Mouse (Mus musculus): Measurements from ENCODE around the gene Il11. TPM values are rescaled to one million over a fixed set of nuclear protein-coding genes. Genes with fewer than 3 reads are reported as not detected.
A peak's percentile ranks its signal among the peaks of the same experiment; 100 is the strongest.
"Not testable (repeated sequence)": the region's sequence is repeated elsewhere in the genome, so short reads cannot be mapped to it uniquely, and the experiment has no call there.

Il11 gene
- polyA plus RNA-seq, 1 experiment from 2014 or later = 0.36 TPM

GRCm38 (mm10) chr7:4806716-4807115 is 24.1 kb upstream of the Il11 start:
- no peak for ATAC-seq (ENCODE audit: low FRiP score, low read depth)

GRCm38 (mm10) chr7:4802247-4802646 is 19.6 kb upstream of the Il11 start:
- no peak overlapping the region for H3K4me3 ChIP-seq
- H3K9ac ChIP-seq (replicated peaks) = no peak overlapping the region
- no peaks in the 10 kb centered on the region for H3K4me1 ChIP-seq
- H3K4me2 ChIP-seq (replicated peaks) = no peak overlapping the region
- H3K27me3 ChIP-seq = no peaks in the 10 kb centered on the region
- peaks cover 20% of the 10 kb centered on the region for H3K36me3 ChIP-seq
- no peak overlapping the region for H3K27ac ChIP-seq (replicated peaks)
- H3K9me3 ChIP-seq = no peaks in the 10 kb centered on the region
- no peak for ATAC-seq (ENCODE audit: low FRiP score, low read depth)

More at GRCm38 (mm10) chr7:4806716-4807115, 24.1 kb upstream of the Il11 start:
- no peak overlapping the region for H3K4me3 ChIP-seq
- peaks cover 43% of the 10 kb centered on the region for H3K36me3 ChIP-seq
- no peak overlapping the region for H3K4me2 ChIP-seq (replicated peaks)
- H3K9ac ChIP-seq (replicated peaks) = no peak overlapping the region
- H3K9me3 ChIP-seq = no peaks in the 10 kb centered on the region
- H3K27me3 ChIP-seq = no peaks in the 10 kb centered on the region
- no peak overlapping the region for H3K27ac ChIP-seq (replicated peaks)
- H3K4me1 ChIP-seq = peaks cover 19% of the 10 kb centered on the region
- WGBS = 91% methylated on average over 7 of the region's 7 CpGs

GRCm38 (mm10) chr7:4795767-4796433 is 13.2 kb upstream of the Il11 start:
- WGBS = 83% methylated on average over 7 of the region's 7 CpGs
- no peak overlapping the region for H3K9ac ChIP-seq (replicated peaks)
- peaks cover 41% of the 10 kb centered on the region for H3K36me3 ChIP-seq
- peaks cover 1% of the 10 kb centered on the region; the same call in 1 of the 2 replicates for H3K27me3 ChIP-seq
- no peak for ATAC-seq (ENCODE audit: low FRiP score, low read depth)
- H3K4me2 ChIP-seq (replicated peaks) = no peak overlapping the region
- H3K27ac ChIP-seq (replicated peaks) = no peak overlapping the region
- peaks cover 13% of the 10 kb centered on the region for H3K4me1 ChIP-seq
- H3K9me3 ChIP-seq = no peaks in the 10 kb centered on the region
- H3K4me3 ChIP-seq = no peak overlapping the region

GRCm38 (mm10) chr7:4794631-4795168 is 12.0 kb upstream of the Il11 start:
- no peak overlapping the region for H3K4me2 ChIP-seq (replicated peaks)
- WGBS = 87% methylated on average over 3 of the region's 3 CpGs
- H3K9ac ChIP-seq (replicated peaks) = 0 out of 2 replicates have a peak overlapping the region, but pooled peaks have one; percentile 11
- H3K4me3 ChIP-seq = no peak overlapping the region
- no peak overlapping the region for H3K27ac ChIP-seq (replicated peaks)
- peaks cover 10% of the 10 kb centered on the region for H3K27me3 ChIP-seq
- no peak for ATAC-seq (ENCODE audit: low FRiP score, low read depth)
- no peaks in the 10 kb centered on the region for H3K9me3 ChIP-seq
- H3K36me3 ChIP-seq = peaks cover 41% of the 10 kb centered on the region
- H3K4me1 ChIP-seq = peaks cover 13% of the 10 kb centered on the region

- no peak overlapping the region for H3K27ac ChIP-seq (replicated peaks)
These were observed 11.0 kb upstream of the Il11 start for GRCm38 (mm10) chr7:4793674-4794073.

GRCm38 (mm10) chr7:4793248-4793647 is 10.6 kb upstream of the Il11 start:
- not testable (repeated sequence) for ATAC-seq (ENCODE audit: low FRiP score, low read depth); H3K9me3 ChIP-seq
- peak overlapping the region; percentile 78 for H3K4me3 ChIP-seq
- peak overlapping the region; percentile 88 for H3K4me2 ChIP-seq (replicated peaks)
- H3K9ac ChIP-seq (replicated peaks) = peak overlapping the region; percentile 94
- H3K36me3 ChIP-seq = peaks cover 41% of the 10 kb centered on the region
- peaks cover 22% of the 10 kb centered on the region for H3K4me1 ChIP-seq
- peak overlapping the region; percentile 87 for H3K27ac ChIP-seq (replicated peaks)
- 2% methylated on average over 31 of the region's 31 CpGs for WGBS
- peaks cover 23% of the 10 kb centered on the region for H3K27me3 ChIP-seq

More at GRCm38 (mm10) chr7:4793674-4794073, 11.0 kb upstream of the Il11 start:
- Histone ChIP-seq H3K4me1 (peaks cover 18% of the 10 kb centered on the region), H3K9me3 (no peaks in the 10 kb centered on the region), H3K9ac (replicated peaks) (peak overlapping the region; percentile 94), H3K4me2 (replicated peaks) (peak overlapping the region; percentile 88), H3K36me3 (peaks cover 41% of the 10 kb centered on the region), H3K4me3 (peak overlapping the region; percentile 78), H3K27me3 (peaks cover 19% of the 10 kb centered on the region)
- no peak for ATAC-seq (ENCODE audit: low FRiP score, low read depth)
- 38% methylated on average over 4 of the region's 4 CpGs for WGBS

- H3K27ac ChIP-seq (replicated peaks) = peak within 1 kb of the TSS; percentile 87
- no peaks in the 10 kb centered on the region for H3K9me3 ChIP-seq
- peak within 1 kb of the TSS; percentile 94 for H3K9ac ChIP-seq (replicated peaks)
- ATAC-seq (ENCODE audit: low FRiP score, low read depth) = peak; percentile 93
- WGBS = 2% methylated on average over 54 of the region's 54 CpGs
- peaks cover 23% of the 10 kb centered on the region for H3K4me1 ChIP-seq
- peaks cover 36% of the 10 kb centered on the region for H3K36me3 ChIP-seq
- peaks cover 30% of the 10 kb centered on the region for H3K27me3 ChIP-seq
- peak within 1 kb of the TSS; percentile 78 for H3K4me3 ChIP-seq
- H3K4me2 ChIP-seq (replicated peaks) = peak within 1 kb of the TSS; percentile 88
These were observed 9.9 kb upstream of the Il11 start, which contains the start of gene Rpl28 for GRCm38 (mm10) chr7:4792278-4793212. Gene Rpl28, plus strand, starts transcription at chr7:4792874.

GRCm38 (mm10) chr7:4789436-4789935 is 6.8 kb upstream of the Il11 start, which contains the start of gene Tmem238:
Gene Tmem238, minus strand, starts transcription at chr7:4789656.
- WGBS = 15% methylated on average over 24 of the region's 40 CpGs
- Histone ChIP-seq H3K4me1 (peaks cover 20% of the 10 kb centered on the region), H3K9ac (replicated peaks) (peak within 1 kb of the TSS; percentile 82), H3K4me3 (peak within 1 kb of the TSS; percentile 56), H3K36me3 (peaks cover 9% of the 10 kb centered on the region), H3K9me3 (no peaks in the 10 kb centered on the region), H3K27me3 (peaks cover 44% of the 10 kb centered on the region), H3K27ac (replicated peaks) (peak within 1 kb of the TSS; percentile 61), H3K4me2 (replicated peaks) (peak within 1 kb of the TSS; percentile 87)
- no peak for ATAC-seq (ENCODE audit: low FRiP score, low read depth)

GRCm38 (mm10) chr7:4788499-4789435 is 6.1 kb upstream of the Il11 start:
- Histone ChIP-seq H3K27ac (replicated peaks) (peak overlapping the region; percentile 61), H3K9ac (replicated peaks) (peak overlapping the region; percentile 82), H3K27me3 (peaks cover 44% of the 10 kb centered on the region), H3K4me1 (peaks cover 13% of the 10 kb centered on the region), H3K9me3 (no peaks in the 10 kb centered on the region), H3K4me3 (peak overlapping the region; percentile 56), H3K4me2 (replicated peaks) (peak overlapping the region; percentile 87), H3K36me3 (0 out of 2 replicates have a peak, but pooled peaks cover 2% of the 10 kb centered on the region)
- WGBS = 2% methylated on average over 64 of the region's 64 CpGs
- ATAC-seq (ENCODE audit: low FRiP score, low read depth) = peak; percentile 59

GRCm38 (mm10) chr7:4783667-4784268 is 1.1 kb upstream of the Il11 start:
- Histone ChIP-seq H3K4me1 (peaks cover 14% of the 10 kb centered on the region; the same call in 1 of the 2 replicates), H3K4me2 (replicated peaks) (no peak overlapping the region), H3K27ac (replicated peaks) (no peak overlapping the region), H3K9ac (replicated peaks) (no peak overlapping the region), H3K4me3 (no peak overlapping the region), H3K36me3 (no peaks in the 10 kb centered on the region), H3K27me3 (peaks cover 46% of the 10 kb centered on the region), H3K9me3 (no peaks in the 10 kb centered on the region)
- no peak for ATAC-seq (ENCODE audit: low FRiP score, low read depth)
- 86% methylated on average over 14 of the region's 14 CpGs for WGBS

All from midbrain, embryonic 12.5 days (tissue).